Mouse (Mus musculus) neural tube, embryonic 10.5 days (tissue): Measurements from ENCODE around the gene Chchd6.
A peak's percentile ranks its signal among the peaks of the same experiment; 100 is the strongest.

Experiments
- DNase-seq: peaks from one replicate; pipeline ENCODE4 v3.0.0-alpha.2; 2017; ENCODE audit warnings: low spot score; ENCODE audit errors: extremely low spot score

Chchd6 gene

DNA sequence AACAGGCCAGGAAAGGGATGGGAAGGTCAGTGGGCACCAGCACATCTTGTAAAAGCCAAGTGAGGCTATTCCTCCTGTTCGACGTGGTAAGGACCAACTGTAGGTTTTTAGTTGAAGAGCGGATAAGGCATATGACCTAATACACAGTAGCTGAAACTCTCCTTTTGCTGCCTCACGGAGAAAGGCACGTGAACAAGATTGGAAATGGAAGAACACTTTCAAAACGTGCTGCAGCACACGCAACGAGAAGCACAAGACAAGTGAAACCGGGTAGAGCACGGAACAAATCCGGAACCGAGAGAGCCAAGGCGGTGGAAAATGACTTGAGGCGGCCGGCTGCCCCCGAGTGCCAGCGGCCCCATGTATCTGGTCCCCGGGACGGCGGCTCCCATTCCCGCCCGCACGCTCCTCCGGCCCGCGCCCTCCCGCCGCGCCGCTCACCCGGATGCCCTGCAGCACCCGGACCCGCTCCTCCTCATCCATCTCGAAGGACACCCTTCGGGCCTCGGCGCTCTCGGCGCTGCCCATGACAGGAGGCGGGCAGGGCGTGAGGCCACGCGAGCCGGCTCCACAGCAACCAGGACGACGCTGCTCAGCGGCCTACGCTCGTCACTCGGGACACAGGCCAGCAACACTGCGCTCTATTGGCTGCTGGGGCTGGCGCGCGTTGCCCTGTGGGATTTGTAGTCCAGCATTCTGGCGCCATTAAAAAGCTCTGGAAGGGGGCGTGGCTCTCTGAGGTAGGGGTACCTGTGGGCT, at the start of gene Chchd6:
TSS of gene Chchd6 (minus strand) at position 635 of the 759 bp plus-strand sequence.
- DNase-seq, result peak; percentile 98

DNA sequence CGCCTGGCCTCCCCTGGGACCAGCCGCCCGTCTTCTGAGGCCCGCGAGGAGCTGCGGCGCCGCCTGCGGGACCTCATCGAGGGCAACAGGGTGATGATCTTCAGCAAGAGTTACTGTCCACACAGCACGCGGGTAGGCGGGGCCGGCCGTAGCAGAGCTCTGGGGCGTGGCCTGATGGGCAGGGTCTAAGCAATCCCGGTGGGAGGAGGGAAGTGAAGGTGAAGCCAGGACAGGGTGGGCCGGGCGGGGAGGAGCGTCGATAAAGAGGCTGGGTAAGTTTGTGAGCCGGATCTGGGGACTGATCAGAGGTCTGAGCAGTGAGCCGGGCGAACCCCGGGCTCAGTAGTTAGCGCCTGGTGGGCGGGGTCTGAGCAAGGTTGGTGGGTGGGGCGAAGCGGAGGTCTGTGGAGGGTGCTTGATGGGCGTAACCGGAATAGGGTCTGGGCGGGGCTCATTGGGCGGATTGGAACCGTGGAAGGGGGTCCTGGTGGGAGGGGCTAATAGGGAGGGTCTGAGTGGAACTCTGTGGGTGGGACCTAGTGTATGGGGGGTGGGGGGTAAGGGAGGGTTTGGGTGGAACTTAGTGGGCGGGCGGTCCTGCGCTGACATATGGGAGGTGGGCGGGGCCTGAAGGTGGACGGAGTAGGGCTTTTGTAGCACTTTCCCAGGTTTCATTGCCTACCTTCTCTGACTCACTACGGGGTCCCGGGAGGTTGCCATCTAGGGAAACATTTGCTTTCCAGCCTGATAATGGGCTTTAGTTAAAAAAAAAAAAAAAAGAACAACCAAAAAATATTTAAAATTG, 49.0 kb upstream of the Chchd6 start:
- peak; percentile 95 for DNase-seq

DNA sequence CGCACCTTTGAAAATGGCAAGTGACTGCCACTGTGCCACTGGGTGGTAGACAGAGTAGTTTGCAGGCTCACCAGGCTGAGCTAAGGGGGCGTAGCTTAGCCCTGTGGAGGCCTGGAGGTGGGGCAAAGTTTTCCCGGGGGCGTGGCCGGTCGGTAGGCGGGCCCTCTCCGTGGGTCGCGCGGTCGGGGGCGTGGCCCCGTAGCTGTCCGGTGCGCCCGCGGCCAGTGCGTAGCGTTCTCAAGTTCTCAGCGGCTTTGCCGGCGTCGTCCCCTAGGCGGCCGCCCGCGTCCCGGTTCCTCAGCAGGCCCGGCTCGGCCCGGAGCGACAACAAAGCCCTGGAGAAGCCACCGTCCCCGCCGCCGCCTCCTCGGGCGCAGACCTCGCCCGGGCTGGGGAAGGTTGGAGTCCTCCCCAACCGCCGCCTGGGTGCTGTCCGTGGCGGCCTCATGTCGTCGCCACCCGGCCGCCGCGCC, 48.4 kb upstream of the Chchd6 start, which contains the start of gene Txnrd3:
TSS of gene Txnrd3 (plus strand) at position 191 of the 473 bp plus-strand sequence.
- DNase-seq, result peak; percentile 86

DNA sequence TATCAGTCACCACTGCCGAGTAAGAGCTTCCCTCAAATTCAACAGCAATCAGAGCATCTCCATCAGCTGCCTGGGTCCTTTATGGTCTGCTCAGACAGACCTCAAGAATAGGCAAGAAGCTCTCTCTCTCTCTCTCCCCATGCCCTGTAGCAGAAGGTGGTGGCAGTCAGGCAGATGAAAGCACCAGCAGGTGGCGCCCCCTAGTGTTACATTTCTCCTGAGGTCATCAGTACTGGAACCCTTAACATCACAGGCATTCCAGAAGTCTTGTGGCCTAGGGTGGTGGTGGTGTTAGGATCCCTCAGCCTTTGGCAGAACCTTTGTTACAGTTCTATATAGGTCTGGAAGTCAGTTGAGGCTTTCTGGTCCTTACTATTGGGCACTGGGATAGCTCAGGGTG, 43.6 kb upstream of the Chchd6 start:
- peak; percentile 42 for DNase-seq

GRCm38 (mm10) chr6:89637977-89638376, 42.5 kb upstream of the Chchd6 start:
- DNase-seq, result no peak

- DNase-seq, result no peak
Measured at GRCm38 (mm10) chr6:89634400-89634799, 38.9 kb upstream of the Chchd6 start.

GRCm38 (mm10) chr6:89633115-89633514, 37.7 kb upstream of the Chchd6 start:
- DNase-seq, result no peak

DNA sequence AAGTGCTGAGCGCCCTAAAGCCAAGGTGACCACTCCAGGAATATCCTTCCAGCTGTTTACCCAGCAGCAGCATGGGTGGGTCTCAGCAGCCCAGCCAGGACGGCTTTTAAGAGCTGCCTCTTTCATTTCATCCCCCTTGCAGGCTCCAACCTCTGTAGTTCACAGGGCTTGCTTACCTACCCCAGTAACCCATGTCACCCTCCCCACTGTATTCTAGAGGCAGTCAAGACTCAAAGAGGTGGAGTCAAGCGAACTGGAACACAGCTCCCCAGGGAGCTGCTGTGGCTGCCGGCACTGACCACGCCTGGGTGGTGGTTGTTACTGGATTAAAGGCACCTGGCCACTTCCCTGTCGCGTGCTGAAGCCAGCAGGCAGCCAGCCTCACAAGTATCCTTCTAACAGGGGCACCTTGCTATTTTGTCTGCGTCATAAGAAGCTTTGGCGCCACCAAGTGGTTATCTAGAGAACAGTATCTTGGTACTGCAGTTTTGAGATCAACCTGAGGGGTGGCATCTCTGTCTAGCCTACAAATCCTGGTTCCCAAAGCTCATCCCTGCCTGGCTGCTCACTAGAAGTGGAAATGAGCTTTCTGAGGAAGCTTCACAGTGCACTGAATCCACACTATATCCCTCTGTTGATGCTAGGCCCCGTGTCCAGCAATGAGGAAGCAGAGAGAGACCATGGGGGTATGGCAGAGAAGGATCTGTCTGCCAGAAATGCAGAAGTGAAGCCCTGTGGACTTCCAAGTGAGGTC, 36.5 kb upstream of the Chchd6 start:
- peak; percentile 61 for DNase-seq

GRCm38 (mm10) chr6:89628045-89628785, 32.8 kb upstream of the Chchd6 start:
- DNase-seq, result no peak

DNA sequence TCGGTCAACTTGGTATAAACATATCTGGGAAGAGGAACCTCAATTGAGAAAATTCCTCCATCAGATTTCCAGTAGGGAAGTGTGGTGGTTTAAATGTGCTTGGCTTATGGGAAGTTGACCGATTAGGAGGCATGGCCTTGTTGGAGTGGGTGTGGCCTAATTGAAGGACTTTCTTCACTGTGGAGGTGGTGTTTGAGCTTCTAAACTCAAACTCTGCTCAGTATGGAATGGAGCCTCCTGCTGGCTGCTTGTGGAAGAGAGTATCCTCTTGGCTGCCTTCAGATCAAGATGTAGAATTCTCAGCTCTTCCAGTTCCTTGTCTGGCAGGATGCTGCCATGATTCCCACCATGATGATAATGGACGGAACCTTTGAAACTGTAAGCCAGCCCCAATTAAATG, 27.2 kb upstream of the Chchd6 start:
- DNase-seq, result no peak

- DNase-seq, result no peak
Measured at GRCm38 (mm10) chr6:89615373-89615755, 19.9 kb upstream of the Chchd6 start.

DNA sequence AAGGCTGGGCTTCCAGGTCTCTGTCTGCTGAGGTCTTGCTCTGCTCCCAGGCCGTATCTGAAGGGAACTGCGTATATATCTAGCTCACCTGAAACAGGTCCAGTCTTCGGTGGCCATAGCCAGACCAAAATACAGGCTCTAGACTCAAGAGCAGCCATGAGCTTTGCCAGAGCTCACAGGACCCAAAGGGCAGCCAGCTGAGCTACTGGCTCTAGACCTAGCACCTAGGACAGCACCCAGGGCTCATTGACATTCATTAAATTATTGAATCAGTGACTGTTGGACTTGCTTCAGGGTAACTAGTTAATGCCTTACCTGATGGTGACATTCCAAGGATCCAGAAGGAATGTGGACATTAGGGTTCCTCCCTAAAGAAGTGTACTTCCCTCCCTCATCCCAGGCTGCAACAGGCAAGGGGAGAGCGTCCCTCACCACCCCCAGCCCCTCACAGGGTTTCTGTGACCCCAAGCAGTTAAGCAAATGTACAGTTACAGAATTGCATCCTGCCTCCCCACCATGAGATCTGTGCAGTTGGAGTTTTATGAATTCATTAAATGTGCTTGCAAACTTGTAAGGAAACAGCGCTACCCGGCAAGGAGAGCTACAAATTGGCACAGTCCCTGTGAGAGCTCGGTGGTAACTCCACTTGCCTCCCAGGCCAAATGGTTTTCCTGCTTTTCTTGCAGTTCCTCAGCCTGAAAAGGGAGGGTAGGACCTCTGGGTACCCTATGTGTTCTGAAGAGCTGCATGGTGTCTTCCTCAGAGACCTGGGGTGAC, 19.3 kb upstream of the Chchd6 start:
- DNase-seq, result no peak

DNA sequence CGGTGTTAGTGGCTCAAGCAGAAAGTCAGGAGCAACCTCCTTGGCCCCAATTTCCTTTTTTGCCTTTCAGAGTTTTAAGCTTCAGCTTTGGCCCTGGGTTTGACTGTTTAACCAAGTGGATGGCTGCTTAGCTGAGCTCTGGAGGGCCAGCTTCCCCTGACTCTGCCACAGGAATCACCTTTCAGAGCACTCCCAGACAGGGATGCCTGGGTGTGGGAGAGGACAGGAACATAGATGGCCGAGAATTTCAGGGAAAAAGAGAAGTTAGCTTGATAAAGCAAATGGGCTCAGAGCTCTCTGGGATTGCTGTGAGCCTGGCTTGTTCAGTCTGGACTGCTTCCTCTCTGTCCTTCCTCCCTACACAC, 18.6 kb upstream of the Chchd6 start:
- peak; percentile 27 for DNase-seq

DNA sequence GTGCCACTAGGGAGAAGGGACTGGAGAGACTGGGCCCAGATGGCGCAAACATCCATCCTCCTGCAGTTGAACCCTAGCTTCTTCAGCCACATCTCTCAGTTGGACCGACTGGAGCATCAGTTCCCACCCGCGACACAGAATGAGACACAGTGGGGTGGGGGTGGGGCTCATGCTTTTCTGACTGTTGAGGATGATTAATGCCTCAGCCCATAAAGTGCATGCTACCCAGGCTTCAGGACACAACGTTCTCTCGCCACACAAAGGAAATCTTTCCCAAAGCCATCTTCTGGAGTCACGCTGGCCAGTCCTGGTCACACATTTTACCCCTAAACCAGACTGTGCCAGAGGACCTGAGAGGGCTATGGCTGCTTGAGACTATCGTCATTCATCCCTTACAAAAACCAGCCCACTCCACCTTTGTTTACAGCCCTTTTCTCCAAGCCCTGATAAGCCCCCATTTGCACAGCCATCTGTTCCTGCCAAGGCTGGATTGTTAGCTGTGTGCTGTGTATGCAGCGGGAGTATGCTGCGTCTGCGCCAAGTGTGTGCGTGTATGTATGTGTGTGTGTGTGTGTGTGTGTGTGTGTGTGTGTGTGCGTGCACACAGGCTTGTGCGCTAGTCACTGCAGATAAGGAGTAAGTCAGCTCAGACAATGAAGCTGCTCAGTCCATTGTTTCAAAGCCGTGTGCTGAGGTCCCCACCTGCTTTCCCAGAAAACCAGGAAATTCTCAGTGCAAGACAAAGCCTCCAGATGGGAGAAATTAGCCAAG, 18.1 kb upstream of the Chchd6 start:
- peak; percentile 45 for DNase-seq

GRCm38 (mm10) chr6:89607999-89608398, 12.5 kb upstream of the Chchd6 start:
- DNase-seq, result no peak

GRCm38 (mm10) chr6:89606096-89606495, 10.6 kb upstream of the Chchd6 start:
- no peak for DNase-seq

GRCm38 (mm10) chr6:89596510-89596909, 1.1 kb upstream of the Chchd6 start:
- DNase-seq, result no peak

GRCm38 (mm10) chr6:89595777-89596146, 310 bp upstream of the Chchd6 start:
- DNase-seq, result no peak

DNA sequence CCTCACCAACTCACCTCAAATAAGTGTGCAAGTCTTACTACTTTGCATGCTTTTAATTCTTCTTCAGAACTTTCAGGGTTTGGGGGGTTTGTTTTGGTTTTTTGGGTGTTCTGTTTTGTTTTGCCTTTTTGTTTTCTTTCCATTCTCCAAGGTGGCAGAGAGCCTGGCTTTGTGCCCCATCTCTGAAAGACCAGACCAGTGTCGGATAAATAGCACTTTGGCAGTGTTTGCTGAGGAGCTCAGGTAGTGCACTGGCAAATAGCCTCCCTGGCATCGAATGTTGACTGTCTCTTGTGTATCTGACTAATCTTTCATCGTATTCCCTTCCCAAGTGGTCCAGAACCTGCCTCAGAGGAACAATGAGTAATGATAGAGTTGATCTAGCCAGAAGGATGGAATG, 3.4 kb downstream of the Chchd6 start:
- no peak for DNase-seq

GRCm38 (mm10) chr6:89591531-89591930, 3.9 kb downstream of the Chchd6 start:
- no peak for DNase-seq
